Comparison of ENCODE assay signal across 8 mouse cellular contexts in the genomic region with DNA sequence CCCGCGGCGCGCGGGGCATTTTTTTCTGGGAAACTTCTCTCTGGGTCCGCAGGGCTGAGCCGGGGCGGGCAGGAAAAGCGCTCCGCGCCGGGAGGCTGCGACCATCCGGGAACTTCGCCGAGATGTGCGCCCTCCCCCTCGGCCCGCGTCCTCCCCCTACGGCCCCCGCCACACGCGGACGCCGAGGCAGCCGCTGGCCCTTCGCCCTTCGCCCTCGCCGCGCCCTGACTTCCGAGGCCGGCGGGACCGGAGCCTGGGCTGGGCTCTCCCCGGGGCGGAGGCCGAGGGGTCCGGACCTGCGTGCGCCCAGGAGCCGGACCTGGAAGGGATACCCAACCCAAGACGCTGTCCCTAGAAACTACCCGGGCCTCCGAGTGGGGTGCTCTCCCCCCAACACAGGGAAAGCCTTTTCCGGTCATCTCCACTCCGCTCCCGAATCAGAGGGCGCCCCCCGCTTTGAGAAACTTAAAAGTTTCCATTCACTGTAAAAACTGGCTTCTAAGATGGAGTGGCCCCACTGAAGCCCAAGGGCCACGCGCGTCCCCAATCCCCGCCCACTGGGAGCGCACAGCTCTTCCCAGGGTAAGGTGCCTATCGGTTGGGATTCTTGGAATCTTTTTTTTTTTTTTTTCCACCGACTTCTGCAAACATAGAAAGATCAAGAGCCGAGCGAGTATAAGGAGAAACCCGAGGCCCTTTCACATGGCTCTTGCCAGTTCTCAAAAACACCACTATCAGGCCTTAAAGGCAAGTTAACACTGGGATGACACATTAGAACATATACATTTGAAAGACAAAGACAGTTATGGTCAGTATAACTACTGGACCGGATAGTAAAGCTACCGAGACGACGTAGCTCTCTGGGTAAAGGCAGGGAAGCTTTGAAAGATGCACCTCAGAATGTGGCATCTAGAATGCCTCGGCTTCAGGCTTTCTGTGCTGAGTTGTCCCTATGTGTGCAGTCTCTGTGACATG. TPM values are rescaled to one million over a fixed set of nuclear protein-coding genes. Genes with fewer than 3 reads are reported as not detected.
DNase-seq lines count a peak whose midpoint lies in the region; ATAC-seq and TF ChIP-seq lines count a peak whose summit lies in the region.

A gene (minus strand): TSS at position 379 of the 975 bp plus-strand sequence.

- no peaks in the 10 kb centered on the region; the same call in 1 of the 2 replicates for H3K36me3 ChIP-seq in embryonic facial prominence, embryonic 13.5 days
- H3K36me3 ChIP-seq in heart, embryonic 10.5 days: 0 out of 2 replicates have a peak, but pooled peaks cover 2% of the 10 kb centered on the region
- H3K36me3 ChIP-seq in limb, embryonic 14.5 days (ENCODE audit: control insufficient read depth, insufficient read depth, low read length): no peaks in the 10 kb centered on the region
- no peaks in the 10 kb centered on the region for H3K36me3 ChIP-seq in midbrain, embryonic 14.5 days (ENCODE audit: control insufficient read depth, insufficient read depth, low read length)

- peak within 1 kb of the TSS; percentile 70 for H3K4me2 ChIP-seq in embryonic facial prominence, embryonic 13.5 days
- peak within 1 kb of the TSS; percentile 56 for H3K4me2 ChIP-seq in limb, embryonic 14.5 days (replicated peaks; ENCODE audit: low read depth, low read length, severe bottlenecking)
- H3K4me2 ChIP-seq in midbrain, embryonic 14.5 days (ENCODE audit: low read length): peak within 1 kb of the TSS; percentile 98

- peaks cover 49% of the 10 kb centered on the region for H3K4me1 ChIP-seq in embryonic facial prominence, embryonic 13.5 days
- H3K4me1 ChIP-seq in heart, embryonic 10.5 days: 0 out of 2 replicates have a peak, but pooled peaks cover 9% of the 10 kb centered on the region
- peaks cover 18% of the 10 kb centered on the region for H3K4me1 ChIP-seq in limb, embryonic 14.5 days (ENCODE audit: control insufficient read depth, insufficient read depth, low read length)
- 0 out of 2 replicates have a peak, but pooled peaks cover 9% of the 10 kb centered on the region for H3K4me1 ChIP-seq in midbrain, embryonic 14.5 days (ENCODE audit: control insufficient read depth, insufficient read depth, low read length)

- peak; percentile 81; the same call in 1 of the 2 replicates for ATAC-seq in embryonic facial prominence, embryonic 13.5 days (ENCODE audit: insufficient number of reproducible peaks, insufficient read depth, low FRiP score, low TSS enrichment, low read depth)
- peak; percentile 87 for ATAC-seq in limb, embryonic 14.5 days (ENCODE audit: low FRiP score, low read depth)
- peak; percentile 82 for ATAC-seq in midbrain, embryonic 14.5 days (ENCODE audit: low FRiP score, low TSS enrichment)

- peak; percentile 38 to 53 for DNase-seq in spleen, adult 18-20 months
- DNase-seq in spleen, adult 12 weeks (ENCODE audit: low spot score): no peak
- no peak for DNase-seq in heart, embryonic 10.5 days (ENCODE audit: low spot score)
- DNase-seq in kidney, adult 8-10 months: peak; percentile 73 to 78
- DNase-seq in limb, embryonic 14.5 days (ENCODE audit: low spot score): peak; percentile 80
- DNase-seq in midbrain, embryonic 14.5 days: peak; percentile 81
- peak; percentile 56 to 62 for DNase-seq in spleen, postnatal 10 days (ENCODE audit: low spot score in 2 of 2)

- peak within 1 kb of the TSS; percentile 98 for H3K9ac ChIP-seq in embryonic facial prominence, embryonic 13.5 days
- H3K9ac ChIP-seq in limb, embryonic 14.5 days (ENCODE audit: low read depth, low read length, severe bottlenecking): peak within 1 kb of the TSS; percentile 96
- H3K9ac ChIP-seq in midbrain, embryonic 14.5 days (replicated peaks; ENCODE audit: low read length): peak within 1 kb of the TSS; percentile 69

- no peak for TF ChIP-seq POLR2A in limb, embryonic 14.5 days (IDR thresholded peaks at IDR 0.05; ENCODE audit: borderline replicate concordance, extremely low read depth, insufficient read depth, insufficient read length)

- peak within 1 kb of the TSS; percentile 94 for H3K27ac ChIP-seq in embryonic facial prominence, embryonic 13.5 days
- peak within 1 kb of the TSS; percentile 95 for H3K27ac ChIP-seq in heart, embryonic 10.5 days
- H3K27ac ChIP-seq in limb, embryonic 14.5 days (replicated peaks; ENCODE audit: low read depth, low read length): peak within 1 kb of the TSS; percentile 92
- H3K27ac ChIP-seq in midbrain, embryonic 14.5 days (replicated peaks; ENCODE audit: low read depth, low read length): no peak within 1 kb of the TSS

- WGBS in embryonic facial prominence, embryonic 13.5 days: under 1% methylated on average over 61 of the region's 66 CpGs
- whole genome bisulfite sequencing in heart, embryonic 10.5 days: 3% methylated on average over 59 of the region's 66 CpGs
- 4% methylated on average over 46 of the region's 66 CpGs for WGBS in limb, embryonic 14.5 days
- WGBS in midbrain, embryonic 14.5 days: 2% methylated on average over 63 of the region's 66 CpGs

- peak within 1 kb of the TSS; percentile 93 for H3K4me3 ChIP-seq in embryonic facial prominence, embryonic 13.5 days
- peak within 1 kb of the TSS; percentile 78 for H3K4me3 ChIP-seq in heart, embryonic 10.5 days
- H3K4me3 ChIP-seq in limb, embryonic 14.5 days (replicated peaks; ENCODE audit: low read length): peak within 1 kb of the TSS; percentile 92
- peak within 1 kb of the TSS; percentile 64 for H3K4me3 ChIP-seq in midbrain, embryonic 14.5 days (replicated peaks; ENCODE audit: low read depth, low read length)

- no peaks in the 10 kb centered on the region for H3K27me3 ChIP-seq in embryonic facial prominence, embryonic 13.5 days
- no peaks in the 10 kb centered on the region for H3K27me3 ChIP-seq in heart, embryonic 10.5 days (ENCODE audit: insufficient read depth, poor library complexity, severe bottlenecking)
- H3K27me3 ChIP-seq in limb, embryonic 14.5 days (ENCODE audit: control insufficient read depth, insufficient read depth, low read length): no peaks in the 10 kb centered on the region
- H3K27me3 ChIP-seq in midbrain, embryonic 14.5 days (ENCODE audit: control insufficient read depth, insufficient read depth, low read length): no peaks in the 10 kb centered on the region

- H3K9me3 ChIP-seq in embryonic facial prominence, embryonic 13.5 days: no peaks in the 10 kb centered on the region
- no peaks in the 10 kb centered on the region for H3K9me3 ChIP-seq in heart, embryonic 10.5 days
- no peaks in the 10 kb centered on the region for H3K9me3 ChIP-seq in limb, embryonic 14.5 days (ENCODE audit: control insufficient read depth, low read length)
- no peaks in the 10 kb centered on the region for H3K9me3 ChIP-seq in midbrain, embryonic 14.5 days (ENCODE audit: control insufficient read depth, low read length)

RNA-seq across cellular contexts. Expression of the gene that starts here (rescaled TPM):
- polyA plus RNA-seq in embryonic facial prominence, embryonic 13.5 days (2015; fragmentation: Nextera tagmentation; extraction: Ambion mirVana): 19.9 and 23.4 TPM in 2 replicates
- 6.8 and 7.8 TPM in 2 replicates for polyA plus RNA-seq in heart, embryonic 10.5 days (2016; fragmentation: Nextera tagmentation; extraction: Ambion mirVana)
- polyA plus RNA-seq in limb, embryonic 14.5 days (2012; rRNA removed): 20.1 and 25.8 TPM in 2 replicates
- 25.7 and 27.8 TPM in 2 replicates for polyA plus RNA-seq in limb, embryonic 14.5 days (2014; fragmentation: Nextera tagmentation; extraction: Ambion mirVana)
- 1.7 and 2.8 TPM in 2 replicates for polyA plus RNA-seq in midbrain, embryonic 14.5 days (2014; fragmentation: Nextera tagmentation; extraction: Ambion mirVana)

Comparison
In these comparisons a context has a peak if more than half of its experiments do, and no peak if none do; other contexts are left out.
1. DNase-seq: peak in spleen, adult 18-20 months (2 of 2), kidney, adult 8-10 months (2 of 2), limb, embryonic 14.5 days (single experiment), midbrain, embryonic 14.5 days (single experiment) and spleen, postnatal 10 days (2 of 2); none in spleen, adult 12 weeks (single experiment) and heart, embryonic 10.5 days (single experiment).
2. Peak in every context shown above with its lines, with median percentiles within 50 percentile points of each other: ATAC-seq, H3K4me2 ChIP-seq, H3K4me3 ChIP-seq and H3K9ac ChIP-seq.